Mouse (Mus musculus) brain, embryonic 14.5 days (tissue): ENCODE data around the gene Eppin.

Experiments used
- CTCF ChIP-seq: fragments of 200-500 bp; IDR thresholded peaks from 2 replicates; pipeline ENCODE4 v1.5.1; 2012; ENCODE audit warnings: inconsistent platforms, mild to moderate bottlenecking, moderate library complexity, borderline replicate concordance; ENCODE audit not compliant: insufficient read depth, insufficient read length; ENCODE audit errors: extremely low read depth
- POLR2A ChIP-seq: fragments of 200-500 bp; IDR thresholded peaks from 2 replicates; pipeline ENCODE4 v1.6.1; 2012; ENCODE audit warnings: mild to moderate bottlenecking, inconsistent platforms, borderline replicate concordance; ENCODE audit not compliant: poor library complexity, insufficient read depth, insufficient read length, severe bottlenecking; ENCODE audit errors: extremely low read depth

DNA sequence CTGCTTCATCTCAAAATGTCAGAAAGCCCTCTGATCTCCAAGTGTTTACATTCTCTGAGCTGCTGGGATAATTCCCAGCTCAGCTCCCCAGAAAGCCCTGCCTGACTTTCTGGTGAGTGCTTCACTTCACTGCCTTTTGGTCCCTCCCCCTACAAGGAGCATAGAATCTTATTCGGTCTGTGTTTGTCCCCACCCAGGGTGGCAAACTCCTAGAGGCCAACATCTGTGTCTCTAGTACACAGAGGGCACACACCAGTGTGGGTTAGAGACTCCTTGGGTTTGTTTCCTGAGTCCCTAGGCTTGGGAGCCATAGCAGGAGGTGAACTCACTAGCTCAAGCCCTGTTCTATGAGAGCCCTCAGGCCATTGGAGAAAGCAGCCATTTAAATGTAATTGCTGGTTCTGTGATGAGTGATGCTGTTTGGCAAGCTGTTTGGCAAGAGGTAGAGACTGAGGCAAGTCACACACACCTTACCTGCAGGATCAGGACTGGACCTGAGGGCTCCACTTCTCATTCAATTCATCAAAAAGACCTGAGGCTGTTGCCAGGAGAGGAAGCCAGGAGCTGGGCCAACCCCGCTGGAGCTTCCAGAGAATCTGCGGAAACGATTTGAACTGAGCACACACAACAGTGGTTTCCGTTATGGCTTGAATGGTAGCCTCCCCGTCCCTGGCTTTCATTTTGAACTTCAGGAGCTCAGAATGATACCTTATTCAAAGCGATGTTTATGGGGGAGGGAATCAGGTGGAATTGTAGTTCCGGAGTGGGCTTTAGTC lies 52.6 kb downstream of the Eppin start:
- TF ChIP-seq POLR2A (no peak), CTCF (no peak)
